Mouse (Mus musculus) embryo, embryonic 11 days (tissue): ENCODE data around the gene Cped1.
"Not testable (repeated sequence)": the region's sequence is repeated elsewhere in the genome, so short reads cannot be mapped to it uniquely, and the experiment has no call there.

ENCODE experiments used
- DNase-seq: peaks from one replicate; pipeline ENCODE4 v3.0.0-alpha.2; 2015

The Cped1 gene

GRCm38 (mm10) chr6:22027854-22028253, 42.1 kb downstream of the Cped1 start:
- no peak for DNase-seq

GRCm38 (mm10) chr6:22030381-22030780, 44.7 kb downstream of the Cped1 start:
- no peak for DNase-seq

- no peak for DNase-seq
Observed at GRCm38 (mm10) chr6:22033188-22033587, 47.5 kb downstream of the Cped1 start.

- no peak for DNase-seq
Observed at GRCm38 (mm10) chr6:22035408-22035807, 49.7 kb downstream of the Cped1 start.

- DNase-seq: no peak
Observed at GRCm38 (mm10) chr6:22035895-22036294, 50.2 kb downstream of the Cped1 start.

DNA sequence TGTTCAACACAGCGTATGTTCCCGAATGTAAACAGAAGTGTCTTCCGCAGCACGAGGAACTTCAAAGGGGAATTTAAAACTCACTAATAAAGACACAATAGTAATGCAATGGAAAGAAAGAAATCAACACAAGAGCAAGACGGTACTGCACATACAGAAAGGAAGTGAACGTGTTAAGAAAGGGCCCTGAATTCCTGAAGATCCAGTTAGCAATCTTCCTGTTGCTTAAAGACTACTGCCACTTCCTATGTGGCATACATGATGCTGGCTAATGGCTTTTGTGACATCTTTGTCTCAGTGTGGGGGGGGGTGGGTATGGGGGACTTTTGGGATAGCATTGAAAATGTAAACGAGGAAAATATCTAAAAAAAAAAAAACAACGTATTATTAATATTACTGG, 50.7 kb downstream of the Cped1 start:
- DNase-seq: no peak

- no peak for DNase-seq
Observed at GRCm38 (mm10) chr6:22036911-22037310, 51.2 kb downstream of the Cped1 start.

GRCm38 (mm10) chr6:22037441-22038050, 51.8 kb downstream of the Cped1 start:
- no peak for DNase-seq

GRCm38 (mm10) chr6:22039666-22040065, 54.0 kb downstream of the Cped1 start:
- DNase-seq: not testable (repeated sequence)

DNA sequence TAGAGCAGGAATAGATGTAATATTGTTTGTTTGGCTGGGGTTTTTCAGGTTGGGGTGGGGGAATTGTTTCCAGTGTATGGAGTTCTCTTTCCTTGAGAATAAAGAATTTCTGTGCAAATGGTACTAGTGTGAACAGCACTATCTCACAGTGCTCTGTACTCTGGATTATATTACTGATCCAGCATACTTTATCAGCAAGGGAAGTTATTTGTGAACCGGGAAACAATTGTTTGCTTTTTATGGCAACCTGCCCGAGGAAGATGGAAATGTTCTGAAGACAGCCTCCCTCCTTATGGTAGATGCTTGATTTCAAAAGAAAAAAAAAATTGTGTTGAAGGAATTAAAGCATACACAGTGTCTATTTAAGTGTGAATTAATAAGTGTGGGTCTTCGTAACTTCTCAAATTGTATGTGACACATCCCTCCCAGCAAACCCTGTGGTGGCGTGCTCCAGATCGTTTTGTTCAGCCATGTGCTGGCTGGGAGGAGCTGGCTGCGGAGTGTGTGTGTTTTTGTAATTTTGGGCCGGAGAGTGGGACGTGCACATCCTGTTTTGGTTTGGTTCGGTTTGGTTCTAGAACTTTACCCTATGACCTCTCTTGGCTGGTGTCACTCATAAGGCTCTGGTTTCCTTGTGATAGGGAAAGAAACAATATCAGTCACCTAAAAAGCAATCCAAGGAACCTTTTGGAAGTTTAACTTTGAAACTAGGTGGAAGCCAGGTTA, 59.3 kb downstream of the Cped1 start:
- no peak for DNase-seq

- DNase-seq: no peak
Observed at GRCm38 (mm10) chr6:22047101-22047500, 61.4 kb downstream of the Cped1 start.

- DNase-seq: no peak
Observed at GRCm38 (mm10) chr6:22049093-22049492, 63.4 kb downstream of the Cped1 start.

- no peak for DNase-seq
Observed at GRCm38 (mm10) chr6:22051526-22051925, 65.8 kb downstream of the Cped1 start.

- no peak for DNase-seq
Observed at GRCm38 (mm10) chr6:22053014-22053413, 67.3 kb downstream of the Cped1 start.

GRCm38 (mm10) chr6:22064341-22064740, 78.6 kb downstream of the Cped1 start:
- DNase-seq: no peak

GRCm38 (mm10) chr6:22070603-22071322, 85.0 kb downstream of the Cped1 start:
- no peak for DNase-seq

GRCm38 (mm10) chr6:22071323-22071840, 85.7 kb downstream of the Cped1 start:
- peak; percentile 42 for DNase-seq

DNA sequence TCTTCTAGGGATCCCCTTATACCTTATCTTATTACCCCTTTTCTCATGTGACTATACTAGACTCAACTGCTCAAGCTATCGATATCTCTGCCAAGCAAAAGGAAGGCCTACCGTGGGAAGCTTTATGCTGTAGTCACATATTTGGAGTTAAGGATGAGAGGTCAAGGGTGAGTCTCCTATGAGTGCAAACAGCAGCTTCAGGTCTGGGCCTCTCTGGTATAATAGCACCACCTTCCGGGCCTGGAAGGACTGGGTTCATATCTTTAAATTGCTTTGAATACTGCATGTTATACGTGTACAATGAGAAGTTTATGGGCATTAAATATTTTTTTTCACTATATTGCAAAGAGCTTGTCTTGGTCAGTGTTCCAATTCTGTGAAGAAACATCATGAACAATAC, 87.0 kb downstream of the Cped1 start:
- no peak for DNase-seq

- DNase-seq: no peak
Observed at GRCm38 (mm10) chr6:22074232-22075083, 88.7 kb downstream of the Cped1 start.

DNA sequence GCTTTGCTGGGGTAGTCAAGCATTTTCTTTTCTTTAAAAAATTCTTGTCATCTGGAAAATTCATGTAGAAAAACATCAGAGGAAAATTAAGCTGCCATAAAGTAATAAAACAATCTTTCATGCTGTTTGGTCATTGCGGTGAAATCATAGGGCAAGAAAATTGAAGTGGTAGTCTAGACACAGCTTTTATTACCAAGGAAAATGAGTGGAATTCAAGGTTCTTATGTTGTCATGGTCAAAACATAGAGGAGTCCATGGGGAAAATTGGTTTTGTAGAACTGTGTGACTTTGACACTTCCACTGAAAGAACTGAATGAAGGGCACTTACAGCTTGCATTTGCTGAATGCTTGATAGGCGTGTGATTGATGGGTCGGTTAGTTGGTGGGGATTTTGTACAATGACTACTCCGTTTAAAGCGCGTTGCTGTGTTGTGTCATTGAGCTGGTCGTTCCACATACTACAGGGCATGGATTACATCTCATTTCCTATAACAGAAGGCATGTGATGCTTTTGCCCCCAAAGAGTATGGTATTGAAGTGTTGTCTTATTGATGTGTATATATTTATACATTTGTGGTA, 93.1 kb downstream of the Cped1 start:
- DNase-seq: no peak

DNA sequence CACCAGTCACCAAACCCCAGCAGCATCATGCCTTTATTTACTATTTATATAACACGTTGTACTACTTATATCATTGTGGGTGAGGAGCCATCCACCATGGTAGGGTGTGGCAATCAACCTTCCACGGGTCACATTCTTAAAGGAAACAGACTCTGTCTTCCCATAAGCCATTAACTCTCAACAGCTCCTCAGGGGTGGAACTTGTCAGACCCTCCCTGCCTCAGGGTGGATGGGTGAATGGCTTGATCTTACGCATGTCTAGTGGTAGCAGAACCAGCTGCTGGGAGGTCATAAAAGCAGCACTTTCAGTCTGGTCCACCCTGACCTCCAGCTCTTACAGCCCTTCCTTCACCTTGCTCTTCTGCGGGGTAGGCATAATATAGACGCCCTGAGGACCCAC, 100.3 kb downstream of the Cped1 start:
- no peak for DNase-seq

DNA sequence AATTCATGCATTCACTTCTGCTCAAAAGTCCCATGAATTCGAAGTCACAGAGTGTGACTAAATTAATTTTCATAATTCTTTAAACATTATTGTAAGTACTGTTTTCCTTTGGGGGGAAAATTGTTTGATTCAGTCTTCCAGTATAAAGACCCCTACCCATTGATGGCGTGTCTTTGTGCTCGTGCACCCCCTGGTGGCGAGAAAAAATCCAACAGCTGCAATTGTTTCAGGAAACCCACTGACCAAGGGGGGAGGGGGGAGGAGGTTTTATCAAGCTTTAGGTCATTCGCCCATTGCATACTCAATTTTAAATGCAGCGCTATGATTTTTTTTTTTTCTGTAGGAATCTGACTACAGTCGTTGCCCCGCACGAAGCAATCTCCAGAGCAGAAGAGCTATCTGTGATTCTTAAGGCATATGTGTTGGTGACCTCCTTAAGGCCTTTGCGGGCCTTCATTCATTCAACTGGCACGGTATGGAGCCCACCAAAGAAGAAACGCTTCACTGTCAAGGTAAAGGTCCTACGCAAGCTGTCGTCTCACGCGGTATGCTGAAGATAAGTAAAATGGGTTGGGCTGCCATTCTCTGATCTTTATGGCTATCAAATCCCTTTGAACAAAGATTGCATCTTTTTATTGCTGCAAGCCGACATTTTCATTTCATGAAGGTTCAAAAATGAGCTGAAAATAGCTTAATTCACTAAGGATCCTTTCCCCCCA, 102.8 kb downstream of the Cped1 start:
- peak; percentile 78 for DNase-seq
